Mouse (Mus musculus): ENCODE data around the gene Rab9. TPM values are rescaled to one million over a fixed set of nuclear protein-coding genes. Genes with fewer than 3 reads are reported as not detected.

Gene Rab9
- polyA plus RNA-seq, 1 experiment from 2014 or later, result 47.0 TPM

- Histone ChIP-seq H3K27ac (ENCODE audit: low read length) (no peak overlapping the region), H3K4me1 (ENCODE audit: control insufficient read depth, insufficient read depth, low read length) (0 out of 2 replicates have a peak, but pooled peaks cover 10% of the 10 kb centered on the region), H3K4me2 (ENCODE audit: low read length) (no peak overlapping the region), H3K36me3 (ENCODE audit: control insufficient read depth, insufficient read depth, low read length) (no peaks in the 10 kb centered on the region), H3K9me3 (replicated peaks; ENCODE audit: control insufficient read depth, low read length, poor library complexity, severe bottlenecking) (no peaks in the 10 kb centered on the region), H3K4me3 (ENCODE audit: low read depth, low read length) (no peak overlapping the region), H3K9ac (ENCODE audit: low read depth, low read length) (no peak overlapping the region), H3K27me3 (ENCODE audit: control insufficient read depth, insufficient read depth, low read depth, low read length) (no peaks in the 10 kb centered on the region; the same call in 1 of the 2 replicates)
- 89% methylated on average over 6 of the region's 6 CpGs for WGBS
- no peak for ATAC-seq
Measured at GRCm38 (mm10) chrX:166472612-166473011, 7.1 kb downstream of the Rab9 start.

GRCm38 (mm10) chrX:166468321-166468720 lies 11.3 kb downstream of the Rab9 start:
- Histone ChIP-seq H3K4me1 (ENCODE audit: control insufficient read depth, insufficient read depth, low read length) (no peaks in the 10 kb centered on the region), H3K9me3 (replicated peaks; ENCODE audit: control insufficient read depth, low read length, poor library complexity, severe bottlenecking) (no peaks in the 10 kb centered on the region), H3K36me3 (ENCODE audit: control insufficient read depth, insufficient read depth, low read length) (no peaks in the 10 kb centered on the region), H3K9ac (ENCODE audit: low read depth, low read length) (no peak overlapping the region), H3K4me3 (ENCODE audit: low read depth, low read length) (no peak overlapping the region), H3K27me3 (ENCODE audit: control insufficient read depth, insufficient read depth, low read depth, low read length) (no peaks in the 10 kb centered on the region; the same call in 1 of the 2 replicates), H3K27ac (ENCODE audit: low read length) (no peak overlapping the region), H3K4me2 (ENCODE audit: low read length) (no peak overlapping the region)
- 98% methylated on average over 7 of the region's 7 CpGs for WGBS
- no peak for ATAC-seq

GRCm38 (mm10) chrX:166455525-166455924 lies 24.1 kb downstream of the Rab9 start:
- no peak for ATAC-seq

GRCm38 (mm10) chrX:166454331-166454730 lies 25.3 kb downstream of the Rab9 start:
- Histone ChIP-seq H3K9ac (ENCODE audit: low read depth, low read length) (no peak overlapping the region), H3K27ac (ENCODE audit: low read length) (no peak overlapping the region), H3K36me3 (ENCODE audit: control insufficient read depth, insufficient read depth, low read length) (no peaks in the 10 kb centered on the region), H3K27me3 (ENCODE audit: control insufficient read depth, insufficient read depth, low read depth, low read length) (0 out of 2 replicates have a peak, but pooled peaks cover 2% of the 10 kb centered on the region), H3K9me3 (replicated peaks; ENCODE audit: control insufficient read depth, low read length, poor library complexity, severe bottlenecking) (no peaks in the 10 kb centered on the region), H3K4me2 (ENCODE audit: low read length) (no peak overlapping the region), H3K4me1 (ENCODE audit: control insufficient read depth, insufficient read depth, low read length) (no peaks in the 10 kb centered on the region), H3K4me3 (ENCODE audit: low read depth, low read length) (no peak overlapping the region)
- ATAC-seq, result no peak
- WGBS, result 77% methylated on average over 3 of the region's 3 CpGs

More at GRCm38 (mm10) chrX:166455525-166455924, 24.1 kb downstream of the Rab9 start:
- H3K36me3 ChIP-seq (ENCODE audit: control insufficient read depth, insufficient read depth, low read length), result no peaks in the 10 kb centered on the region
- no peaks in the 10 kb centered on the region for H3K9me3 ChIP-seq (replicated peaks; ENCODE audit: control insufficient read depth, low read length, poor library complexity, severe bottlenecking)
- 90% methylated on average over 1 of the region's 1 CpGs for WGBS
- H3K27ac ChIP-seq (ENCODE audit: low read length), result no peak overlapping the region
- H3K9ac ChIP-seq (ENCODE audit: low read depth, low read length), result no peak overlapping the region
- no peak overlapping the region for H3K4me3 ChIP-seq (ENCODE audit: low read depth, low read length)
- no peak overlapping the region for H3K4me2 ChIP-seq (ENCODE audit: low read length)
- H3K4me1 ChIP-seq (ENCODE audit: control insufficient read depth, insufficient read depth, low read length), result no peaks in the 10 kb centered on the region
- H3K27me3 ChIP-seq (ENCODE audit: control insufficient read depth, insufficient read depth, low read depth, low read length), result 0 out of 2 replicates have a peak, but pooled peaks cover 2% of the 10 kb centered on the region

DNA sequence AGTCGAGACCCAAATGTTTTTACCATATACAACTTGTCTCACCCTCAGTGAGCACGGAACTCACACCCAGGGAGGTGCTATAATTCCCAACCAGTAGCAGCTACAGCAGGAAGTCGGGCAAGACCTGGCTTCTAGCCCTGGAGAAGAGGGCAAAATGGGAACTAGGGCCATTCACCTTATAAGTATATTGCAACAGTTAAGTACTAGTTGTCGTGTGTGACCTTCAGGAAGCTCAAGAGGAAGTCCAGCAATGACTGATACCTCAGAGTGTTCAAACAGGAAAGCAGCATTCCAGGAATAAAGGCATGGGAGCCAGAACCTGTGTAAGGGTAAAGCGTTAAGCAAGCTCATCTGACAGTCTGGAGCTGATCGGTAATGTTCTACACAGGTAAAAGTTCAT lies 26.1 kb downstream of the Rab9 start:
- Histone ChIP-seq H3K9ac (ENCODE audit: low read depth, low read length) (no peak overlapping the region), H3K4me3 (ENCODE audit: low read depth, low read length) (no peak overlapping the region), H3K27me3 (ENCODE audit: control insufficient read depth, insufficient read depth, low read depth, low read length) (0 out of 2 replicates have a peak, but pooled peaks cover 2% of the 10 kb centered on the region), H3K27ac (ENCODE audit: low read length) (no peak overlapping the region), H3K36me3 (ENCODE audit: control insufficient read depth, insufficient read depth, low read length) (no peaks in the 10 kb centered on the region), H3K4me1 (ENCODE audit: control insufficient read depth, insufficient read depth, low read length) (no peaks in the 10 kb centered on the region), H3K4me2 (ENCODE audit: low read length) (no peak overlapping the region), H3K9me3 (replicated peaks; ENCODE audit: control insufficient read depth, low read length, poor library complexity, severe bottlenecking) (no peaks in the 10 kb centered on the region)
- no peak for ATAC-seq
- 93% methylated on average over 6 of the region's 6 CpGs for WGBS

- H3K4me1 ChIP-seq (ENCODE audit: control insufficient read depth, insufficient read depth, low read length), result peaks cover 6% of the 10 kb centered on the region
- no peak for ATAC-seq
- no peak overlapping the region for H3K4me3 ChIP-seq (ENCODE audit: low read depth, low read length)
- peaks cover 3% of the 10 kb centered on the region; the same call in 1 of the 2 replicates for H3K27me3 ChIP-seq (ENCODE audit: control insufficient read depth, insufficient read depth, low read depth, low read length)
- 88% methylated on average over 3 of the region's 3 CpGs for WGBS
- no peaks in the 10 kb centered on the region for H3K36me3 ChIP-seq (ENCODE audit: control insufficient read depth, insufficient read depth, low read length)
- no peaks in the 10 kb centered on the region for H3K9me3 ChIP-seq (replicated peaks; ENCODE audit: control insufficient read depth, low read length, poor library complexity, severe bottlenecking)
- H3K4me2 ChIP-seq (ENCODE audit: low read length), result no peak overlapping the region
- no peak overlapping the region for H3K9ac ChIP-seq (ENCODE audit: low read depth, low read length)
- H3K27ac ChIP-seq (ENCODE audit: low read length), result no peak overlapping the region
Measured at GRCm38 (mm10) chrX:166444552-166444951, 35.1 kb downstream of the Rab9 start.

DNA sequence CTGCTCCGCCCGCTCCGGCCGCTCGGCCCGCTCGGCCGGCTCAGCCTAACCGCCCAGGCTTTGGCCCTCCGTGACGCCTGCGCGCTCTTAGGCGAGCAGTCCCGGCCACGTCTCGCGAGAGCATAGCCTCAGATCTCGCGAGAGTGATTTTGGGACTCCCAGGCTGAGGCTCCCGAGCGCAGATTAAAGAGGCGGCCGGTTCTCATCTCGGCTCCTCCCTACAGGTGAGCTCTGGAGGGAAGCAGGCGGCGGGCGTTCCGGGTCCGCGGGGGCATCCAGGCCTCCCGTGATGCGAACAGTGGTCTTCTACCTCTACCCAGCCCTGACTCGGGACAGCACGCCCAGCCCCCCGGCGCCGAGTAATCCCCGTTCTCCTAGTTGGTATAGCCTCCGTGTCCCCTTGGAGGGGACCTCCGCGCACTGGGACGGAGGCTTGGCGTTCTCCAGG lies 39.0 kb downstream of the Rab9 start, which contains the start of gene Ofd1:
Gene Ofd1, minus strand, starts transcription at position 89 of the 448 bp plus-strand sequence.
- 18% methylated on average over 44 of the region's 44 CpGs for WGBS
- H3K4me1 ChIP-seq (ENCODE audit: control insufficient read depth, insufficient read depth, low read length), result peaks cover 9% of the 10 kb centered on the region
- H3K4me3 ChIP-seq (ENCODE audit: low read depth, low read length), result peak within 1 kb of the TSS; percentile 63
- peak; percentile 99 for ATAC-seq
- peaks cover 3% of the 10 kb centered on the region; the same call in 1 of the 2 replicates for H3K27me3 ChIP-seq (ENCODE audit: control insufficient read depth, insufficient read depth, low read depth, low read length)
- peak within 1 kb of the TSS; percentile 88 for H3K27ac ChIP-seq (ENCODE audit: low read length)
- H3K36me3 ChIP-seq (ENCODE audit: control insufficient read depth, insufficient read depth, low read length), result no peaks in the 10 kb centered on the region
- peak within 1 kb of the TSS; percentile 84 for H3K9ac ChIP-seq (ENCODE audit: low read depth, low read length)
- H3K4me2 ChIP-seq (ENCODE audit: low read length), result peak within 1 kb of the TSS; percentile 60
- no peaks in the 10 kb centered on the region for H3K9me3 ChIP-seq (replicated peaks; ENCODE audit: control insufficient read depth, low read length, poor library complexity, severe bottlenecking)

GRCm38 (mm10) chrX:166440036-166440615 lies 39.5 kb downstream of the Rab9 start, which contains the start of gene Trappc2:
TSS of gene Trappc2 (plus strand) at chrX:166440574.
- Histone ChIP-seq H3K9me3 (replicated peaks; ENCODE audit: control insufficient read depth, low read length, poor library complexity, severe bottlenecking) (no peaks in the 10 kb centered on the region), H3K4me1 (ENCODE audit: control insufficient read depth, insufficient read depth, low read length) (peaks cover 9% of the 10 kb centered on the region), H3K4me3 (ENCODE audit: low read depth, low read length) (peak within 1 kb of the TSS; percentile 63), H3K27ac (ENCODE audit: low read length) (peak within 1 kb of the TSS; percentile 88), H3K36me3 (ENCODE audit: control insufficient read depth, insufficient read depth, low read length) (no peaks in the 10 kb centered on the region), H3K4me2 (ENCODE audit: low read length) (peak within 1 kb of the TSS; percentile 60), H3K27me3 (ENCODE audit: control insufficient read depth, insufficient read depth, low read depth, low read length) (peaks cover 3% of the 10 kb centered on the region; the same call in 1 of the 2 replicates), H3K9ac (ENCODE audit: low read depth, low read length) (peak within 1 kb of the TSS; percentile 84)
- 15% methylated on average over 36 of the region's 36 CpGs for WGBS
- ATAC-seq, result peak; percentile 85

DNA sequence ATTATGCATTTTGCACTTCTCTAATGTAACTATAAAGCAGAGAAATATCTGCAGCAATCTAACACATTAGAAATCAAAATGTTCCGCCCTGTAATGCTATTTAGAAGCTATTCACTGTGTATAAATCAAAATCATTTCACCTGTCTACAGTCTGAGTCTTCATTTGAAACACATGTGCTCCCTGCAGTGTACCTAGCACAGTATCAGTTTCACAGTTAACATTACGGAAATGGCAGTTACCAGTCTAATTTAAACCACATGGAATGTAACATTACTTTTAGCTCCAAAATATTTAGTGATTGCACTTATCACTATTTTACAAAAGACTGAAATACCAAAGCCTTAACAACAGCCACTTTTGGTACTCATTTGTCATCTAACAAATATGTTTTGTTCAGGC lies 44.9 kb downstream of the Rab9 start:
- no peak overlapping the region for H3K4me3 ChIP-seq (ENCODE audit: low read depth, low read length)
- H3K27ac ChIP-seq (ENCODE audit: low read length), result no peak overlapping the region
- peaks cover 4% of the 10 kb centered on the region; the same call in 1 of the 2 replicates for H3K4me1 ChIP-seq (ENCODE audit: control insufficient read depth, insufficient read depth, low read length)
- 94% methylated on average over 2 of the region's 2 CpGs for WGBS
- H3K36me3 ChIP-seq (ENCODE audit: control insufficient read depth, insufficient read depth, low read length), result no peaks in the 10 kb centered on the region
- H3K9me3 ChIP-seq (replicated peaks; ENCODE audit: control insufficient read depth, low read length, poor library complexity, severe bottlenecking), result no peaks in the 10 kb centered on the region
- no peaks in the 10 kb centered on the region for H3K27me3 ChIP-seq (ENCODE audit: control insufficient read depth, insufficient read depth, low read depth, low read length)
- ATAC-seq, result no peak
- H3K9ac ChIP-seq (ENCODE audit: low read depth, low read length), result no peak overlapping the region
- H3K4me2 ChIP-seq (ENCODE audit: low read length), result no peak overlapping the region

Data from midbrain, embryonic 16.5 days (tissue).